Mouse (Mus musculus) heart, adult 8-10 months (tissue): Measurements from ENCODE around the gene Gdf15. TPM values are rescaled to one million over a fixed set of nuclear protein-coding genes. Genes with fewer than 3 reads are reported as not detected.

ENCODE experiments used
- DNase-seq: peaks from one replicate; pipeline ENCODE4 v3.0.0; 2022; ENCODE audit warnings: low spot score
- total RNA-seq, 4 experiments: library from RNA; stranded (reverse); gene quantifications; 2 replicates each; pipeline ENCODE4 v1.2.4; 2022

The Gdf15 gene
- total RNA-seq, 4 experiments from 2014 or later: 0.69 to 1.9 (median 1.2) TPM

- DNase-seq: peak; percentile 87
Measured at GRCm38 (mm10) chr8:70629574-70630531, 2.4 kb downstream of the Gdf15 start.

GRCm38 (mm10) chr8:70628986-70629490 is 3.2 kb downstream of the Gdf15 start:
- no peak for DNase-seq

GRCm38 (mm10) chr8:70627041-70627440 is 5.2 kb downstream of the Gdf15 start:
- no peak for DNase-seq

GRCm38 (mm10) chr8:70625104-70625503 is 7.2 kb downstream of the Gdf15 start:
- no peak for DNase-seq

GRCm38 (mm10) chr8:70622220-70622619 is 10.0 kb downstream of the Gdf15 start:
- no peak for DNase-seq

- DNase-seq: peak; percentile 65
Measured at GRCm38 (mm10) chr8:70618888-70619334, 13.3 kb downstream of the Gdf15 start.

GRCm38 (mm10) chr8:70617985-70618384 is 14.3 kb downstream of the Gdf15 start:
- DNase-seq: no peak

- no peak for DNase-seq
Measured at GRCm38 (mm10) chr8:70616645-70617044, 15.6 kb downstream of the Gdf15 start.

- DNase-seq: no peak
Measured at GRCm38 (mm10) chr8:70615894-70616293, 16.4 kb downstream of the Gdf15 start, which contains the start of gene Lrrc25. Lrrc25 (plus strand) TSS chr8:70616155.

GRCm38 (mm10) chr8:70615281-70615680 is 17.0 kb downstream of the Gdf15 start:
- no peak for DNase-seq

- DNase-seq: no peak
Measured at GRCm38 (mm10) chr8:70614469-70614868, 17.8 kb downstream of the Gdf15 start.

GRCm38 (mm10) chr8:70613763-70614162 is 18.5 kb downstream of the Gdf15 start:
- DNase-seq: no peak

- DNase-seq: peak; percentile 93
Measured at GRCm38 (mm10) chr8:70611849-70612248, 20.4 kb downstream of the Gdf15 start.

- DNase-seq: peak; percentile 89
Measured at GRCm38 (mm10) chr8:70610796-70611771, 21.2 kb downstream of the Gdf15 start.

- DNase-seq: peak; percentile 93
Measured at GRCm38 (mm10) chr8:70609849-70610795, 22.1 kb downstream of the Gdf15 start.

GRCm38 (mm10) chr8:70609368-70609848 is 22.8 kb downstream of the Gdf15 start:
- peak; percentile 89 for DNase-seq

GRCm38 (mm10) chr8:70608749-70609367 is 23.4 kb downstream of the Gdf15 start, which contains the start of gene Ssbp4:
Ssbp4 (minus strand) TSS chr8:70608872.
- DNase-seq: no peak

GRCm38 (mm10) chr8:70607898-70608748 is 24.1 kb downstream of the Gdf15 start:
- DNase-seq: peak; percentile 58

- DNase-seq: no peak
Measured at GRCm38 (mm10) chr8:70607603-70607897, 24.7 kb downstream of the Gdf15 start.
